Mouse (Mus musculus) liver, embryonic 11.5 days (tissue): ENCODE measurements around the gene Ccdc88a. TPM values are rescaled to one million over a fixed set of nuclear protein-coding genes. Genes with fewer than 3 reads are reported as not detected.

Experiments used
- ATAC-seq: fragments of 200-750 bp; cut with Nextera tagmentation; replicated peaks from 2 replicates; pipeline ENCODE4 v1.8.0; 2017; ENCODE audit warnings: moderate number of reproducible peaks, mild to moderate bottlenecking, moderate TSS enrichment, moderate library complexity; ENCODE audit not compliant: low FRiP score
- DNase-seq: peaks from one replicate; pipeline ENCODE4 v3.0.0-alpha.2; 2017; ENCODE audit warnings: low spot score
- H3K27ac ChIP-seq: fragments of 300-500 bp; sonication (generic); 2 replicates; pipeline ENCODE4 v1.5.1; 2014; ENCODE audit warnings: mild to moderate bottlenecking, low read depth, low read length, control low read depth
- H3K27me3 ChIP-seq: fragments of 300-500 bp; sonication (generic); replicated peaks from 2 replicates; pipeline ENCODE4 v1.6.1; 2014; ENCODE audit warnings: low read length, mixed read lengths; ENCODE audit not compliant: control insufficient read depth, insufficient read depth
- H3K36me3 ChIP-seq: fragments of 300-500 bp; sonication (generic); 2 replicates; pipeline ENCODE4 v1.6.1; 2014; ENCODE audit warnings: mild to moderate bottlenecking, low read length, moderate library complexity, mixed read lengths; ENCODE audit not compliant: control insufficient read depth, insufficient read depth
- H3K4me1 ChIP-seq: fragments of 300-500 bp; sonication (generic); replicated peaks from 2 replicates; pipeline ENCODE4 v1.6.1; 2014; ENCODE audit warnings: low read length, mixed read lengths; ENCODE audit not compliant: control insufficient read depth, insufficient read depth
- H3K4me2 ChIP-seq: fragments of 300-500 bp; sonication (generic); 2 replicates; pipeline ENCODE4 v1.6.1; 2014; ENCODE audit warnings: mild to moderate bottlenecking, control low read depth, moderate library complexity
- H3K4me3 ChIP-seq: fragments of 300-500 bp; sonication (generic); 2 replicates; pipeline ENCODE4 v1.5.1; 2014; ENCODE audit warnings: low read depth, low read length, control low read depth
- H3K9ac ChIP-seq: fragments of 300-500 bp; sonication (generic); 2 replicates; pipeline ENCODE4 v1.6.1; 2014; ENCODE audit warnings: low read depth, low read length, control low read depth
- H3K9me3 ChIP-seq: fragments of 300-500 bp; sonication (generic); 2 replicates; pipeline ENCODE4 v1.6.1; 2016; ENCODE audit warnings: low read length, inconsistent platforms, mixed read lengths; ENCODE audit not compliant: control insufficient read depth
- WGBS: fragments of 180-500 bp; shearing (Covaris S2); extraction: QIAGEN DNeasy Blood & Tissue Kit; methylation state at CpG from one replicate; pipeline ENCODE4 v1.1.7; 2014; 5-methylcytosine and 5-hydroxymethylcytosine counted together
- polyA plus RNA-seq: library from polyadenylated mRNA; unstranded; fragments of >200 nt; fragmentation: Nextera tagmentation; extraction: Ambion mirVana; gene quantifications from 2 replicates; pipeline ENCODE4 v1.2.1, GENCODE M21; 2014

Ccdc88a gene
- polyA plus RNA-seq, 1 experiment from 2014 or later = 12.8 TPM

DNA sequence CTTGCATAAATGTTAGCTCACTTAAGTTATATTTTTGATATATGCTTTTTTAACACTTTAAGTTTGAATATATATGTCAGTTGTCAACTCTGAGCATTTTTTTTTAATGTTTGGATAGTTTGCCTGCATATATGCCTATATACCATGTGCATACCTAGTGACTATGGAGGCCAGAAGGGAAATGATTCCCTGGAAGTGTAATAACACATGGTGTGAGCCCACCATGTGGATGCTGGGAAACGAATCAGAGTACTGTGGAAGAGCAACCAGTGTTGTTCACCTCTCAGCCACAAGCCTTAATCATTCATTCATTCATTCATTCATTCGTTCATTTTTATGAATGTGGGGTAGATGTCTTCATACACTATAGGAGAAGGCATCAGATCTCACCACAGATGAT lies 26.9 kb downstream of the Ccdc88a start:
- H3K9me3 ChIP-seq = no peaks in the 10 kb centered on the region
- H3K4me1 ChIP-seq = no peaks in the 10 kb centered on the region
- 77% methylated on average over 2 of the region's 2 CpGs for WGBS
- no peak overlapping the region for H3K27ac ChIP-seq
- H3K9ac ChIP-seq = no peak overlapping the region
- H3K36me3 ChIP-seq = no peaks in the 10 kb centered on the region
- no peak overlapping the region for H3K4me3 ChIP-seq
- DNase-seq (no peak), ATAC-seq (no peak)
- H3K4me2 ChIP-seq = no peak overlapping the region
- H3K27me3 ChIP-seq = no peaks in the 10 kb centered on the region

DNA sequence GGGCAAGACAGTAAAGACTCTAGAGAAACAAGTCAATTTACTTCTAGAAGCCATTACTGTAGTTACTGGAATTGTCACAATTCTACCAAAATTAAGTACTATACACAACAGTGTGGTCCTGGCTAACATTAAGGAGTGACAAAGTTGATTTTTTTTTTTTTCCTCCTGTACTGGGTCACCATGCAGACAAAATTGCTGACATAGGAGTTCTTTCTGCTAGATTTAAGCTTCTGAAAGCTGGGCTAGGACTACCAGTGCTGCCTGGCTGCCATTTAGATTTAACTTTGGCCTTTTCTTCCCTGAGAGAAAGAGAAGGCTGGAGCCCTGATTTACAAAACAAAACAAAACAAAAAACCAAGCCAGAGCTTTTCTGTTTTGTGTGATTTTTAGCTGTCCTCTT lies 32.8 kb downstream of the Ccdc88a start:
- H3K9me3 ChIP-seq = no peaks in the 10 kb centered on the region
- DNase-seq (no peak), ATAC-seq (no peak)
- H3K4me1 ChIP-seq = no peaks in the 10 kb centered on the region
- no peaks in the 10 kb centered on the region for H3K36me3 ChIP-seq
- H3K4me3 ChIP-seq = no peak overlapping the region
- no peak overlapping the region for H3K27ac ChIP-seq
- no peak overlapping the region for H3K4me2 ChIP-seq
- H3K27me3 ChIP-seq = no peaks in the 10 kb centered on the region
- no peak overlapping the region for H3K9ac ChIP-seq

DNA sequence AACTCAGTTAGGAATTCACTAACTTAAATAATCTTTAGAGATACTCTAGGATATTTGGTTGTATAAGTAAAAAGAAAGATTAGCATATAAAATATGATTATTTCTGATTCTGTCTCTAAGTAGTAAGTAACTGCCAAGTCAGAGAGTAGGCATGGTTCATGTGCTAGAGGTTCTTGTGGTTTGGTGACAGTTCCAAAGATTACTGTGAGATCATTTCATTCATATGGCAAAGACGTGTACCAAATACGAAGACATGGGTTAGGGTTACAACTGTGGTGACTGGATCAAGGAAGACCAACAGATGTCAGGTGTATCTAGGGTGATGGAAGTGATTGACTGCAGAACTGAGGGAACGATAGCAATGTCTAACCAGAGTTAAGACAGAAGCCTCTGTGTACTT lies 50.0 kb downstream of the Ccdc88a start:
- Histone ChIP-seq H3K27ac (no peak overlapping the region), H3K9ac (no peak overlapping the region), H3K9me3 (no peaks in the 10 kb centered on the region), H3K36me3 (no peaks in the 10 kb centered on the region), H3K4me3 (no peak overlapping the region), H3K27me3 (no peaks in the 10 kb centered on the region), H3K4me2 (no peak overlapping the region), H3K4me1 (no peaks in the 10 kb centered on the region)
- ATAC-seq (no peak), DNase-seq (no peak)
- whole genome bisulfite sequencing = 80% methylated on average over 3 of the region's 3 CpGs

DNA sequence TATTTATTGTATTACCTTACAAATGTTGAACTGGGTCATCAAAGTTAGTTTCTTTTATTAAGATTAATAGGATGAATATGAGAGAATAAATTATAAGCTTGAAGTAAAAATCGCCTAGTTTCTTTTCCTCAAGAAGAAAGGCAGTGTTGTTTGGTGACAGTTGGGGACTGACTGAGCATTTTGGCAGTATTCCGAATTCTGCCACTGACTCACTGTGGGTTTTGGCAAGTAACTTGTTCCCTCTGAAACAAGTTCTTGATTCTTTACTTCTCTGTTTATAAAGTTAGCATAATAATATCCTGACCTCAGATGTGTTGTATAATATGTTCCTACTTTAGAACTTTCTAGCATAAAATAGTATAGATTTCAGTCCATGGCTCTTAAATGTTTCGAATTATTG lies 55.3 kb downstream of the Ccdc88a start:
- DNase-seq = no peak
- Histone ChIP-seq H3K4me2 (no peak overlapping the region), H3K9ac (no peak overlapping the region), H3K27me3 (no peaks in the 10 kb centered on the region), H3K9me3 (no peaks in the 10 kb centered on the region), H3K4me3 (no peak overlapping the region), H3K4me1 (no peaks in the 10 kb centered on the region), H3K36me3 (no peaks in the 10 kb centered on the region), H3K27ac (no peak overlapping the region)
- no peak for ATAC-seq
- WGBS = 81% methylated on average over 3 of the region's 3 CpGs

DNA sequence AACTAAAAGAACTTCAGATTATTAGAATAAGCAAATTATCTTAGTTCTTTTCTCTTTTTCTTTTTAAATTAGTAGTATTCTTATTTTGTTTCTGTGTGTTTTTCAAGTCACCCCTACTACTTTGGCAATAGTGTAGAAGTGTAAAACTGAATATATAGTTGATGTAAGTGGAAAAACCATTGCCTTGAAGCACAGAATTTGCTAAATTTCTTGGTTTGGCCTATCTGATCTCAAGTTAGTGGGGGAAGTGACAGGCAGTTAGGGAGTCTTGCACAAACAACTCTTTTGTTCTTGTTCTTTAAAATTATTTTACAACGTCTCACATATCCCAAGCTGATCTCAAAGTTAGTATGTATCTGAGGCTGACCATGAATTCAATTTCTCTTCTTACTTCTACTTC lies 57.6 kb downstream of the Ccdc88a start:
- no peak overlapping the region for H3K4me3 ChIP-seq
- H3K36me3 ChIP-seq = no peaks in the 10 kb centered on the region
- H3K27ac ChIP-seq = no peak overlapping the region
- 80% methylated on average over 1 of the region's 1 CpGs for WGBS
- H3K4me2 ChIP-seq = no peak overlapping the region
- no peak overlapping the region for H3K9ac ChIP-seq
- ATAC-seq (no peak), DNase-seq (no peak)
- H3K9me3 ChIP-seq = no peaks in the 10 kb centered on the region
- no peaks in the 10 kb centered on the region for H3K27me3 ChIP-seq
- H3K4me1 ChIP-seq = no peaks in the 10 kb centered on the region

DNA sequence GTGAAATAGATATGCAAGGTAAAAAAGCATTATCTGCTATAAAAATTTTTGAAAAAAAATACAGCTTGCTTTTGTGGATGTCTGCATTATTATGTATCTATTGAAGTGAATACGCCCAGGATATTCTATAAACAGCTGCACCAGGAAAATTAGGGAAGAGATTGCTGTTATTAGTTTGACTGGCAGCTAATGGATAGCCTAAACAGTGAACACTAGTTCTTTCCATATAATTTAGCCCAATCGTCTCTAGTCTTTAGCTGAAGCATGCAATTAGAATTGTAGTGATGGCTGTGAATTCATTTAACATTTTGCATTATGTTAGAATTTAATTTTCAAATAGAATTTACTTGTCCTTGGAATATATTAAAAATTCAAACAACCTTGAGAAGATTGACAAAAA lies 75.3 kb downstream of the Ccdc88a start:
- Histone ChIP-seq H3K4me2 (no peak overlapping the region), H3K9ac (no peak overlapping the region), H3K27ac (no peak overlapping the region), H3K27me3 (no peaks in the 10 kb centered on the region), H3K36me3 (no peaks in the 10 kb centered on the region), H3K4me3 (no peak overlapping the region), H3K4me1 (no peaks in the 10 kb centered on the region), H3K9me3 (no peaks in the 10 kb centered on the region)
- 81% methylated on average over 2 of the region's 2 CpGs for WGBS
- DNase-seq = no peak
- no peak for ATAC-seq

DNA sequence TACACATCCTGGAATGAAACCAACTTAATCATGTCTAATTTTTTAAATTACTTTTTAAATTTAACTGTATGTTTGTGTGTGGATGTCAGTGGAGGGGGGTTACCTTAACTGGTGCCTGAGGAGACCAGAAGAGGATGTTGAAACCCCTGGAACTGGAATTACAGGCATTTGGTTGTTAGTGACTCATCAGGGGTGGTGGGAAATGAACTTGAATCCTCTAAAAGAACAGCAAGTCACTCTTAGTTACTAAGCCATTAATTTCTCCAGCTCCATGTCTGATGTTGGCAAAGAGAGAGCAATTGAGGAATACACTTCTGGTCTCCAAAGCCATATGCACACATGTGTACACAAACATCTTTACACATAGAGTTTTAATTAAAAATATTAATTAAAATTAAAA lies 101.2 kb downstream of the Ccdc88a start:
- Histone ChIP-seq H3K27me3 (no peaks in the 10 kb centered on the region), H3K4me1 (no peaks in the 10 kb centered on the region), H3K4me3 (no peak overlapping the region), H3K4me2 (no peak overlapping the region), H3K9ac (no peak overlapping the region), H3K9me3 (no peaks in the 10 kb centered on the region), H3K27ac (no peak overlapping the region), H3K36me3 (no peaks in the 10 kb centered on the region)
- DNase-seq (no peak), ATAC-seq (no peak)

DNA sequence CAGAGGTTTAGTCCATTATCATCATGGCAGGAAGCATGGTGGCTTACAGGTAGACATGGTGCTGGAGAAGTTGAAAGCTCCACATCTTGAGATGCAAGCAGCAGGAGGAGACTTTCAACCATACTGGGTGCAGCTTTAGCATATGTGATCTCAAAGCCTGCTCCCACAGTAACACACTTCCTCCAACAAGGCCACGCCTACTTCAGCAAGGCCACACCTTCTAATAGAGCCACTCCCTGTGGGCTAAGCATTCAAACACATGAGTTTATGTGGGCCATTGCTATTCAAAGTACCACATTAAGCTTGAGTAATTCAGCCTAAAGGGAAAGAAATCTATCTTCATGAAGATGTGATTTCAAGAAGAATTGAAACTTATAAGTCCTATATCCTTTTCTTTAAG lies 119.7 kb downstream of the Ccdc88a start:
- no peak overlapping the region for H3K4me2 ChIP-seq
- ATAC-seq (0 out of 2 replicates have a peak, but pooled peaks have one; percentile 45), DNase-seq (no peak)
- H3K36me3 ChIP-seq = no peaks in the 10 kb centered on the region
- no peaks in the 10 kb centered on the region for H3K27me3 ChIP-seq
- no peak overlapping the region for H3K4me3 ChIP-seq
- 78% methylated on average over 1 of the region's 1 CpGs for WGBS
- H3K27ac ChIP-seq = no peak overlapping the region
- no peaks in the 10 kb centered on the region for H3K4me1 ChIP-seq
- H3K9me3 ChIP-seq = no peaks in the 10 kb centered on the region
- no peak overlapping the region for H3K9ac ChIP-seq

DNA sequence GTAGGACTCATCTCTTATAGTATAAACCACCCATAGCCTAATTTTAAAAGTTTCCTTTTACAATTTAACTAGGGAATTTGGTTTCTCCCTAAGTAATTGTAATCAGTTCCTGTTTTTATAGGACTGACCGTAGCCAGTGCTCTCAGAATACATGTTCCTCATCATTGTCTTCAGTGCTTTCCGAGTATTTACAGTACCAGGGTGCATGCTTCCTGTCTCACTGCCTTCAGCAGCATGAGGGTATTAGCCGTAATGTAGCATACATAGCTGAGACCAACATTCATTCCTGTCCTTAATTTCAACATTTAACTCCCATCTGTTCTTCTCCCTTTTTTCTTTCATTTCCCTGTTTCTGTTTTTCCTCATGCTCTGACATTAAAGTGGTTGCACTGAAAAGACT lies 123.5 kb downstream of the Ccdc88a start:
- Histone ChIP-seq H3K36me3 (no peaks in the 10 kb centered on the region), H3K9ac (no peak overlapping the region), H3K9me3 (no peaks in the 10 kb centered on the region), H3K4me2 (no peak overlapping the region), H3K4me3 (no peak overlapping the region), H3K27me3 (no peaks in the 10 kb centered on the region), H3K4me1 (no peaks in the 10 kb centered on the region), H3K27ac (no peak overlapping the region)
- DNase-seq (no peak), ATAC-seq (no peak)
- 74% methylated on average over 3 of the region's 3 CpGs for WGBS
